Mouse (Mus musculus): ENCODE measurements around the gene Dcaf15. TPM values are rescaled to one million over a fixed set of nuclear protein-coding genes. Genes with fewer than 3 reads are reported as not detected.

The Dcaf15 gene
- total RNA-seq (2014; rRNA removed) (77.0 and 77.6 TPM in 2 replicates), polyA plus RNA-seq (2015; fragmentation: Nextera tagmentation; extraction: Ambion mirVana) (18.4 and 18.5 TPM in 2 replicates)

GRCm38 (mm10) chr8:84104697-84105609 is at the start of gene Dcaf15:
Gene Dcaf15, minus strand, starts transcription at chr8:84104768.
- TF ChIP-seq CTCF (IDR thresholded peaks at IDR 0.05; ENCODE audit: low read depth): no peak

GRCm38 (mm10) chr8:84149181-84149580 is 44.6 kb upstream of the Dcaf15 start:
- DNase-seq (ENCODE audit: low spot score) (no peak), ATAC-seq (no peak)
- Histone ChIP-seq H3K36me3 (ENCODE audit: insufficient read depth, low read length) (no peaks in the 10 kb centered on the region), H3K9me3 (ENCODE audit: low read length) (no peaks in the 10 kb centered on the region), H3K4me2 (ENCODE audit: low read depth, low read length) (no peak overlapping the region), H3K4me1 (ENCODE audit: insufficient read depth, low read length) (peaks cover 12% of the 10 kb centered on the region), H3K4me3 (ENCODE audit: low read length) (no peak overlapping the region), H3K27ac (no peak overlapping the region), H3K27me3 (ENCODE audit: insufficient read depth, low read length) (no peaks in the 10 kb centered on the region), H3K9ac (replicated peaks; ENCODE audit: low read length) (no peak overlapping the region)
- WGBS: 77% methylated on average over 3 of the region's 3 CpGs
- no peak for TF ChIP-seq CTCF (IDR thresholded peaks at IDR 0.05; ENCODE audit: low read depth)

More at GRCm38 (mm10) chr8:84104697-84105609, at the start of gene Dcaf15:
- DNase-seq (ENCODE audit: low spot score) (peak; percentile 100), ATAC-seq (peak; percentile 98)
- H3K4me1 ChIP-seq (ENCODE audit: insufficient read depth, low read length): peaks cover 14% of the 10 kb centered on the region; the same call in 1 of the 2 replicates
- H3K9me3 ChIP-seq (ENCODE audit: low read length): no peaks in the 10 kb centered on the region
- WGBS: 5% methylated on average over 42 of the region's 42 CpGs
- peak within 1 kb of the TSS; percentile 93 for H3K27ac ChIP-seq
- H3K9ac ChIP-seq (replicated peaks; ENCODE audit: low read length): peak within 1 kb of the TSS; percentile 67
- H3K36me3 ChIP-seq (ENCODE audit: insufficient read depth, low read length): no peaks in the 10 kb centered on the region; the same call in 1 of the 2 replicates
- peak within 1 kb of the TSS; percentile 70 for H3K4me3 ChIP-seq (ENCODE audit: low read length)
- no peaks in the 10 kb centered on the region for H3K27me3 ChIP-seq (ENCODE audit: insufficient read depth, low read length)
- H3K4me2 ChIP-seq (ENCODE audit: low read depth, low read length): peak within 1 kb of the TSS; percentile 75

GRCm38 (mm10) chr8:84148531-84148850 is 43.9 kb upstream of the Dcaf15 start:
- Histone ChIP-seq H3K4me2 (ENCODE audit: low read depth, low read length) (peak overlapping the region; percentile 72), H3K27ac (0 out of 2 replicates have a peak overlapping the region, but pooled peaks have one; percentile 58), H3K9ac (replicated peaks; ENCODE audit: low read length) (peak overlapping the region; percentile 81), H3K27me3 (ENCODE audit: insufficient read depth, low read length) (no peaks in the 10 kb centered on the region), H3K4me1 (ENCODE audit: insufficient read depth, low read length) (peaks cover 12% of the 10 kb centered on the region), H3K4me3 (ENCODE audit: low read length) (peak overlapping the region; percentile 61; the same call in 1 of the 2 replicates), H3K36me3 (ENCODE audit: insufficient read depth, low read length) (peaks cover 7% of the 10 kb centered on the region; the same call in 1 of the 2 replicates), H3K9me3 (ENCODE audit: low read length) (no peaks in the 10 kb centered on the region)
- ATAC-seq (peak; percentile 5; the same call in 1 of the 2 replicates), DNase-seq (ENCODE audit: low spot score) (no peak)
- no peak for TF ChIP-seq CTCF (IDR thresholded peaks at IDR 0.05; ENCODE audit: low read depth)
- 81% methylated on average over 5 of the region's 5 CpGs for WGBS

- Histone ChIP-seq H3K4me2 (ENCODE audit: low read depth, low read length) (peak within 1 kb of the TSS; percentile 72), H3K9ac (replicated peaks; ENCODE audit: low read length) (peak within 1 kb of the TSS; percentile 81), H3K27ac (peak within 1 kb of the TSS; percentile 58; the same call in 1 of the 2 replicates), H3K9me3 (ENCODE audit: low read length) (no peaks in the 10 kb centered on the region), H3K4me1 (ENCODE audit: insufficient read depth, low read length) (peaks cover 12% of the 10 kb centered on the region), H3K4me3 (ENCODE audit: low read length) (peak within 1 kb of the TSS; percentile 61), H3K36me3 (ENCODE audit: insufficient read depth, low read length) (peaks cover 12% of the 10 kb centered on the region; the same call in 1 of the 2 replicates), H3K27me3 (ENCODE audit: insufficient read depth, low read length) (no peaks in the 10 kb centered on the region)
- DNase-seq (ENCODE audit: low spot score) (peak; percentile 97), ATAC-seq (peak; percentile 94)
- peak; percentile 1; the same call in 1 of the 2 replicates for TF ChIP-seq CTCF (IDR thresholded peaks at IDR 0.05; ENCODE audit: low read depth)
- 15% methylated on average over 49 of the region's 49 CpGs for WGBS
Measured at GRCm38 (mm10) chr8:84147769-84148530, 43.4 kb upstream of the Dcaf15 start, which contains the start of the genes Cc2d1a and 4930432K21Rik. Gene Cc2d1a, minus strand, starts transcription at chr8:84147936. Gene 4930432K21Rik, plus strand, starts transcription at chr8:84148025.

- Histone ChIP-seq H3K9ac (replicated peaks; ENCODE audit: low read length) (peak overlapping the region; percentile 81), H3K4me2 (ENCODE audit: low read depth, low read length) (peak overlapping the region; percentile 72), H3K9me3 (ENCODE audit: low read length) (no peaks in the 10 kb centered on the region), H3K4me1 (ENCODE audit: insufficient read depth, low read length) (peaks cover 12% of the 10 kb centered on the region), H3K4me3 (ENCODE audit: low read length) (peak overlapping the region; percentile 61), H3K36me3 (ENCODE audit: insufficient read depth, low read length) (peaks cover 18% of the 10 kb centered on the region), H3K27ac (peak overlapping the region; percentile 58; the same call in 1 of the 2 replicates), H3K27me3 (ENCODE audit: insufficient read depth, low read length) (no peaks in the 10 kb centered on the region)
- ATAC-seq (no peak; the same call in none of the 2 replicates), DNase-seq (ENCODE audit: low spot score) (peak; percentile 25)
- WGBS: 8% methylated on average over 14 of the region's 14 CpGs
- peak; percentile 2; the same call in 1 of the 2 replicates for TF ChIP-seq CTCF (IDR thresholded peaks at IDR 0.05; ENCODE audit: low read depth)
Measured at GRCm38 (mm10) chr8:84147324-84147766, 42.8 kb upstream of the Dcaf15 start.

- Histone ChIP-seq H3K27ac (no peak overlapping the region), H3K4me1 (ENCODE audit: insufficient read depth, low read length) (peaks cover 12% of the 10 kb centered on the region), H3K9ac (replicated peaks; ENCODE audit: low read length) (no peak overlapping the region), H3K4me3 (ENCODE audit: low read length) (no peak overlapping the region), H3K36me3 (ENCODE audit: insufficient read depth, low read length) (peaks cover 41% of the 10 kb centered on the region), H3K9me3 (ENCODE audit: low read length) (no peaks in the 10 kb centered on the region), H3K27me3 (ENCODE audit: insufficient read depth, low read length) (no peaks in the 10 kb centered on the region), H3K4me2 (ENCODE audit: low read depth, low read length) (no peak overlapping the region)
- no peak for TF ChIP-seq CTCF (IDR thresholded peaks at IDR 0.05; ENCODE audit: low read depth)
- DNase-seq (ENCODE audit: low spot score) (no peak), ATAC-seq (no peak)
- 92% methylated on average over 8 of the region's 8 CpGs for WGBS
Measured at GRCm38 (mm10) chr8:84144636-84145245, 40.2 kb upstream of the Dcaf15 start.

Measured in hindbrain, postnatal 0 days (tissue).